Mouse (Mus musculus) liver, adult 2 months (tissue): ENCODE measurements around the gene Snx20. TPM values are rescaled to one million over a fixed set of nuclear protein-coding genes. Genes with fewer than 3 reads are reported as not detected.

Experiments used
- DNase-seq: peaks from one replicate; pipeline ENCODE4 v3.0.0-alpha.2; 2011; ENCODE audit warnings: low read depth, low spot score; ENCODE audit errors: extremely low read depth
- H3K27ac ChIP-seq: fragments of 200-500 bp; replicated peaks from 2 replicates; pipeline ENCODE4 v1.5.1; 2012; ENCODE audit warnings: low read depth, mild to moderate bottlenecking, control low read depth, inconsistent platforms, low read length; ENCODE audit not compliant: insufficient read depth
- H3K27me3 ChIP-seq: fragments of 200-500 bp; 2 replicates; pipeline ENCODE4 v1.6.1; 2012; ENCODE audit warnings: mild to moderate bottlenecking, moderate library complexity, low read length, inconsistent platforms; ENCODE audit not compliant: control insufficient read depth, insufficient read depth
- H3K36me3 ChIP-seq: fragments of 200-500 bp; 2 replicates; pipeline ENCODE4 v1.6.1; 2012; ENCODE audit warnings: low read length, inconsistent platforms; ENCODE audit not compliant: control insufficient read depth, insufficient read depth
- H3K4me1 ChIP-seq: fragments of 200-500 bp; 2 replicates; pipeline ENCODE4 v1.6.1; 2011; ENCODE audit warnings: low read length; ENCODE audit not compliant: control insufficient read depth, insufficient read depth
- H3K4me3 ChIP-seq: fragments of 200-500 bp; 2 replicates; pipeline ENCODE4 v1.5.1; 2011; ENCODE audit warnings: low read depth, mild to moderate bottlenecking, control low read depth, low read length, moderate library complexity; ENCODE audit not compliant: insufficient read depth
- H3K79me2 ChIP-seq: fragments of 200-500 bp; 2 replicates; pipeline ENCODE4 v1.6.1; 2012; ENCODE audit warnings: inconsistent platforms, mild to moderate bottlenecking, low read length, moderate library complexity; ENCODE audit not compliant: control insufficient read depth, insufficient read depth
- H3K9ac ChIP-seq: fragments of 200-500 bp; 2 replicates; pipeline ENCODE4 v1.6.1; 2012; ENCODE audit warnings: low read depth, mild to moderate bottlenecking, control low read depth, inconsistent platforms, low read length
- CTCF ChIP-seq: fragments of 200-500 bp; IDR thresholded peaks from 2 replicates; pipeline ENCODE4 v1.5.1; 2011; ENCODE audit warnings: low read depth, low read length, control low read depth
- POLR2A ChIP-seq: fragments of 200-500 bp; IDR thresholded peaks from 2 replicates; pipeline ENCODE4 v1.6.1; 2011; ENCODE audit warnings: low read length, control low read depth; ENCODE audit not compliant: insufficient read depth; ENCODE audit errors: extremely low read depth
- WGBS: fragments of 180-500 bp; shearing (Covaris S2); methylation state at CpG from one replicate; pipeline ENCODE4 v1.1.7; 2018; 5-methylcytosine and 5-hydroxymethylcytosine counted together
- polyA plus RNA-seq: library from polyadenylated mRNA; depleted of rRNA; stranded (reverse); fragments of >200 nt; gene quantifications from 2 replicates; pipeline ENCODE4 v1.2.3, GENCODE M21; 2012
- total RNA-seq: library from RNA; depleted of rRNA; stranded (reverse); fragments of >200 nt; gene quantifications from 2 replicates; pipeline ENCODE4 v1.2.3, GENCODE M21; 2014

Snx20 gene
- total and polyA plus RNA-seq, 2 experiments, result 0.92 to 1.2 TPM

DNA sequence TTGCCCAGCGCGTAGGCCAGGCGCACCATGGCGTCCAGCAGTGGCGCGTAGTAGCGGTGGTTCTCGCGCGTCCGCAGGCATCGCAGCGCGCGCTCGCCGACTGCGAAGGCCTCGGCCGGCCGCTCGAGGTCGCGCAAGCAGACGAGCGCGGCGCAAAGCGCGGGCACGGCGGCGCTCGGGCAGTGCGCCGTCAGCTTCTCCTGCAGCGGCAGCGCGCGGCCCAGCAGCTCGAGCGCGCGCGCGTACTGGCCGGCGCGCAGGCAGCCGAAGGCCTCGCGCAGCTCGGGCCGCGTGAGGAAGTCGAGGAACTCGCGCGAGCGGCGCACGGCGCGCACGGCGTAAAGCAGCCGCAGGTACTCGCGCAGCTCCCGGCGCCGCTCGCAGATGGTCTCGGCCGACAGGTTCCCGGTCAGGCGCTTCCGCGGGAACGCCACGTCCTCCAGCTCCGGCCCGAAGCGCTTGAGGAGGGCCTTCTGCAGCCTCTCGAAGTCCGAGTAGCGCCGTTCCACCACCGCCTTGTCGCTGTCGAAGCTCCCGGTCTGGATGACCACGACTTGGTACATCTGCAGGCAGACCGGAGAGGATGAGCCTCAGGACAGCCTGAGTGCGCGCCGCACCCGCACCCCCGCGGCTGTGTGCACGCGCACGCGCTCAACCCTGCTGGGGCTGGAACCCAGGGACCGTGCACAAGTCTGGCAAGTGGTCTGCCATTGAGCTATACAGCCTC is 8.5 kb downstream of the Snx20 start:
- Histone ChIP-seq H3K27me3 (0 out of 2 replicates have a peak, but pooled peaks cover 7% of the 10 kb centered on the region), H3K4me1 (no peaks in the 10 kb centered on the region), H3K27ac (no peak overlapping the region), H3K4me3 (peak overlapping the region; percentile 57; the same call in 1 of the 2 replicates), H3K36me3 (no peaks in the 10 kb centered on the region), H3K79me2 (no peaks in the 10 kb centered on the region), H3K9ac (peak overlapping the region; percentile 59)
- 50% methylated on average over 105 of the region's 105 CpGs for WGBS
- no peak for DNase-seq
- no peak for TF ChIP-seq CTCF

DNA sequence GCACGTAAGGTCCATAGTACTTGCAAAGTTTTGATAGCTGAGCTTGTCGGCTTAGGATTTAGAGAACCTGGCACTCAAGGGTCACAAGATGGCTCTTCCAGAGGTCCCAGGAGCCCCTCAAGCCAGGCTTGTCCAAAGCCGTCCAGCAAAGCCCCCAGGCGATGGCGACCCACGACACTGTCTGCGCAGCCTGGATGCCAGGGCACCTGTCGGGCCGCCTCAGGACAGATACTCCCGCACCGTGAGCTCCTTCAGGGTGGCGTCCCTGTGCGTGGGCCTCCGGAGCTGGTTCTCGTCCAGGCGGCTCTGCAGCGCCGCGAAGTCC is 9.0 kb downstream of the Snx20 start:
- no peaks in the 10 kb centered on the region for H3K36me3 ChIP-seq
- TF ChIP-seq POLR2A, result no peak
- TF ChIP-seq CTCF, result no peak
- peak overlapping the region; percentile 59 for H3K9ac ChIP-seq
- no peaks in the 10 kb centered on the region for H3K79me2 ChIP-seq
- H3K27ac ChIP-seq, result no peak overlapping the region
- peak overlapping the region; percentile 57; the same call in 1 of the 2 replicates for H3K4me3 ChIP-seq
- 0 out of 2 replicates have a peak, but pooled peaks cover 7% of the 10 kb centered on the region for H3K27me3 ChIP-seq
- DNase-seq, result no peak
- no peaks in the 10 kb centered on the region for H3K4me1 ChIP-seq
- 55% methylated on average over 19 of the region's 19 CpGs for WGBS

DNA sequence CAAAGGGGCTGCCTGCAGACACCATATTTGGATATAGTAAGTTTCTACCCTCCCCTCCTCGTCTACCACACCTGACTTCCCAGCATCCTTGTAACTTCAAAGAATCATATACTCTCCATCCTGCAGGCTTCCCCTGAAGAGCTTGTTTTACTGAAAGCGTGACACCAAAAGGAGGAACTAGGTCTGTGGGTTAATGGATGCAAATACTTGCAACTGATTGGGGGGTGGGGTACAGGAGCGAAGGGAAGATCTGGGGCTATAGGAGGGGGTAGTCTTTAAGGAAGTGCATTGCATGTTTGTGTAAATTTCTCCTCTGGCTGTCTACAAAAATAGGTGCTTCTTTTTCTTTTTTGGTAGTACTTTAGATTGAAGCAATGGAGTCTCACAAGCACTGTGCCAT is 9.5 kb downstream of the Snx20 start:
- Histone ChIP-seq H3K36me3 (no peaks in the 10 kb centered on the region), H3K27ac (no peak overlapping the region), H3K79me2 (no peaks in the 10 kb centered on the region), H3K9ac (no peak overlapping the region), H3K4me3 (no peak overlapping the region), H3K4me1 (no peaks in the 10 kb centered on the region), H3K27me3 (0 out of 2 replicates have a peak, but pooled peaks cover 7% of the 10 kb centered on the region)
- no peak for TF ChIP-seq POLR2A
- TF ChIP-seq CTCF, result no peak
- 77% methylated on average over 3 of the region's 3 CpGs for WGBS
- DNase-seq, result no peak

DNA sequence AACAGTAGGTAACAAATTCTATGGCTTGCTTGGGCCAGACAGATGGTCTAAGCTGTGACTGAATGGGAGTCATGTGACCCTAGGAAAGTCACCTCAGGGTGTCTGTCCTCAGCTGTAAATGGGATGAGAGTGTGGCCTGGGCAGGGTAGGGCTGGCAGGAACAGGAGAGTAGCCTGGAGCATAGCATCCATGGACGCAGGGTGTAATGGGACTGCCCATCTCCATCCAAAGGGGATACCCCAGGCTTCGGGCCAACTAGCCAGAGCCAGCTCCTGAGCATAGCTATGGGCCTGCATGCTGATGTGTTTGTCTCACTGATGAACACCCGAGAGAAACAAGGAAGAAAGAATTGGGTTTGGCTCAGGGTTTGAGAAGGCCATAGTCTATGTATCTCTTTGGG is 11.7 kb downstream of the Snx20 start:
- 0 out of 2 replicates have a peak, but pooled peaks cover 7% of the 10 kb centered on the region for H3K27me3 ChIP-seq
- 83% methylated on average over 3 of the region's 3 CpGs for WGBS
- TF ChIP-seq CTCF (no peak), POLR2A (no peak)

DNA sequence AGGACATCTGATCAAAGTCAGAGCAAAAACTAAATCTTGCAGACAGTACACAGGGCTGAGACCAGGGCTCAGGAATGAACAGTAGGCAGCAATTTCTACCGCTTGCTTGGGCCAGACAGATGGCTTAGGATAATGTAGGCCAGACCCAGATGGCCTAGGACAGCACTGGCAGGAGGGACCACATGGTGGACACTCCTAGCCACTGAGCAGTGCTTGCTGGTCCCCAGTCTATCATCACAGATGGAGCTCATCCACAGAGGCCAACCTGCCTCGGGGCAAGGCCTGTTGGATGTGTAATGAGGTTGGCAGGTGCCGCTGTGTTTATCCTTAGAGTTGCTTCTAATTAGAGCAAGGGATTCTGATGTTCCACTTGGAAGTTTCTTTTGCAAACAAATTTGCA is 12.6 kb downstream of the Snx20 start:
- Histone ChIP-seq H3K4me3 (no peak overlapping the region), H3K79me2 (no peaks in the 10 kb centered on the region), H3K36me3 (no peaks in the 10 kb centered on the region), H3K27ac (no peak overlapping the region), H3K9ac (no peak overlapping the region), H3K27me3 (0 out of 2 replicates have a peak, but pooled peaks cover 7% of the 10 kb centered on the region), H3K4me1 (no peaks in the 10 kb centered on the region)
- WGBS, result 93% methylated on average over 3 of the region's 3 CpGs
- TF ChIP-seq POLR2A (no peak), CTCF (no peak)
- no peak for DNase-seq

More for the DNA sequence above, 11.7 kb downstream of the Snx20 start:
- Histone ChIP-seq H3K36me3 (no peaks in the 10 kb centered on the region), H3K79me2 (no peaks in the 10 kb centered on the region), H3K4me3 (no peak overlapping the region), H3K4me1 (no peaks in the 10 kb centered on the region), H3K9ac (no peak overlapping the region), H3K27ac (no peak overlapping the region)
- DNase-seq, result no peak

DNA sequence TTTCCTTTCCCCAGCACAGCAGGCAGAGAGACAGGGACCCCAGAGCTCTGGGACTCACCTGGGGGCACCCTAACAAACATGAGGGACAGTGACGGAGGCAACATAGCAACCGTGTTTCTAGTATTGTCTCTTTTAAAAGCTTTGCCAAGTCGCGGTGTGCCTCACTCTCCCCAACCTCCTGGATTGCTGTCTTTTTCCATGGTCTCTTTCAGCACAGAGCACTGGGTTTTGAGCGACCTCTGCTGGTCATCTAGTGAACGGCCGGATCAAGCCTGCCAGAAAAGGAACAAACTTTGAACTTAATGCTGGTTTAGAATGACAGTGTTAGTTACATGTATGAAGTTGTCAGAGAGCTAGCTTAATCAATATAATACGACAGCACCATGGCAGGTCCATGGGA is 14.5 kb downstream of the Snx20 start:
- DNase-seq, result peak; percentile 30
- no peaks in the 10 kb centered on the region for H3K27me3 ChIP-seq
- H3K4me1 ChIP-seq, result no peaks in the 10 kb centered on the region
- 4% methylated on average over 8 of the region's 8 CpGs for whole genome bisulfite sequencing
- H3K4me3 ChIP-seq, result no peak overlapping the region
- no peak overlapping the region for H3K9ac ChIP-seq
- no peaks in the 10 kb centered on the region for H3K79me2 ChIP-seq
- H3K36me3 ChIP-seq, result no peaks in the 10 kb centered on the region
- TF ChIP-seq CTCF (peak; percentile 80), POLR2A (no peak)
- no peak overlapping the region for H3K27ac ChIP-seq
